ENCODE assay signal across 15 mouse cellular contexts in genomic region chr2:44461289-44462250, GRCm38 (mm10).
DNase-seq lines count a peak whose midpoint lies in the region; ATAC-seq lines count a peak whose summit lies in the region.
"Had no signal": no experiment of that assay in that cellular context is flagged by ENCODE, and none has a peak within 500 bp of the region (broad histone marks: within the 10 kb centered on the region; RNA-seq: fewer than 3 reads in every experiment).

No protein-coding gene starts in this region.

- peak; percentile 71; the same call in 1 of the 2 replicates for ATAC-seq in hindbrain, embryonic 15.5 days (ENCODE audit: low FRiP score, low read depth)
- no peak for ATAC-seq in hindbrain, embryonic 11.5 days (ENCODE audit: low FRiP score)
- no peak; the same call in 1 of the 2 replicates for ATAC-seq in midbrain, embryonic 14.5 days (ENCODE audit: low FRiP score, low TSS enrichment)
- ATAC-seq in forebrain, embryonic 15.5 days (replicated peaks), result peak; percentile 89
- ATAC-seq: intestine, embryonic 16.5 days had no signal

- peaks cover 5% of the 10 kb centered on the region; the same call in 1 of the 2 replicates for H3K4me1 ChIP-seq in hindbrain, embryonic 15.5 days (replicated peaks)
- no peaks in the 10 kb centered on the region for H3K4me1 ChIP-seq in hindbrain, embryonic 11.5 days (replicated peaks; ENCODE audit: control insufficient read depth, insufficient read depth, low read length)
- H3K4me1 ChIP-seq in midbrain, embryonic 10.5 days, result peaks cover 10% of the 10 kb centered on the region
- H3K4me1 ChIP-seq in midbrain, embryonic 14.5 days (ENCODE audit: control insufficient read depth, insufficient read depth, low read length), result no peaks in the 10 kb centered on the region
- H3K4me1 ChIP-seq in forebrain, embryonic 15.5 days, result peaks cover 17% of the 10 kb centered on the region

- no peak overlapping the region for H3K9ac ChIP-seq in hindbrain, embryonic 15.5 days
- H3K9ac ChIP-seq in hindbrain, embryonic 11.5 days (ENCODE audit: low read depth, low read length), result no peak overlapping the region
- no peak overlapping the region for H3K9ac ChIP-seq in midbrain, embryonic 14.5 days (replicated peaks; ENCODE audit: low read length)
- H3K9ac ChIP-seq in forebrain, embryonic 15.5 days (replicated peaks), result peak overlapping the region; percentile 19
- H3K9ac ChIP-seq: embryonic facial prominence, embryonic 13.5 days; limb, embryonic 12.5 days had no signal

- H3K4me3 ChIP-seq in hindbrain, embryonic 15.5 days, result no peak overlapping the region
- H3K4me3 ChIP-seq in hindbrain, embryonic 11.5 days (ENCODE audit: low read depth, low read length), result no peak overlapping the region
- H3K4me3 ChIP-seq in midbrain, embryonic 10.5 days, result no peak overlapping the region
- H3K4me3 ChIP-seq in midbrain, embryonic 14.5 days (replicated peaks; ENCODE audit: low read depth, low read length), result no peak overlapping the region
- H3K4me3 ChIP-seq in forebrain, embryonic 15.5 days, result no peak overlapping the region
- H3K4me3 ChIP-seq: embryonic facial prominence, embryonic 13.5 days; heart, embryonic 10.5 days; limb, embryonic 12.5 days had no signal

- no peak overlapping the region for H3K4me2 ChIP-seq in hindbrain, embryonic 15.5 days
- H3K4me2 ChIP-seq in hindbrain, embryonic 11.5 days (replicated peaks; ENCODE audit: low read depth, low read length), result no peak overlapping the region
- no peak overlapping the region for H3K4me2 ChIP-seq in midbrain, embryonic 14.5 days (ENCODE audit: low read length)
- peak overlapping the region; percentile 8; the same call in 1 of the 2 replicates for H3K4me2 ChIP-seq in forebrain, embryonic 15.5 days (replicated peaks)
- H3K4me2 ChIP-seq: embryonic facial prominence, embryonic 13.5 days; limb, embryonic 12.5 days had no signal

- DNase-seq in hindbrain, embryonic 11.5 days (ENCODE audit: low spot score), result no peak
- no peak for DNase-seq in midbrain, embryonic 10.5 days (ENCODE audit: low spot score)
- no peak for DNase-seq in midbrain, embryonic 14.5 days
- peak; percentile 15 for DNase-seq in retina, embryonic 14.5 days (ENCODE audit: low spot score)
- no peak for DNase-seq in cerebellum, postnatal 14 days
- DNase-seq: cerebellum, postnatal 10 days; kidney, postnatal 36 days; lung, postnatal 4 days; spleen, adult 18-20 months had no signal

- no peaks in the 10 kb centered on the region for H3K36me3 ChIP-seq in hindbrain, embryonic 15.5 days
- no peaks in the 10 kb centered on the region for H3K36me3 ChIP-seq in hindbrain, embryonic 11.5 days (ENCODE audit: control insufficient read depth, insufficient read depth, low read length)
- H3K36me3 ChIP-seq in midbrain, embryonic 10.5 days, result no peaks in the 10 kb centered on the region
- H3K36me3 ChIP-seq in midbrain, embryonic 14.5 days (ENCODE audit: control insufficient read depth, insufficient read depth, low read length), result no peaks in the 10 kb centered on the region
- no peaks in the 10 kb centered on the region for H3K36me3 ChIP-seq in forebrain, embryonic 15.5 days
- H3K36me3 ChIP-seq: embryonic facial prominence, embryonic 13.5 days; heart, embryonic 10.5 days; limb, embryonic 12.5 days had no signal

- WGBS in hindbrain, embryonic 15.5 days, result 62% methylated on average over 16 of the region's 16 CpGs
- 75% methylated on average over 16 of the region's 16 CpGs for WGBS in hindbrain, embryonic 11.5 days
- WGBS in midbrain, embryonic 10.5 days, result 74% methylated on average over 16 of the region's 16 CpGs
- 70% methylated on average over 16 of the region's 16 CpGs for WGBS in midbrain, embryonic 14.5 days
- 31% methylated on average over 16 of the region's 16 CpGs for WGBS in forebrain, embryonic 15.5 days

- H3K27ac ChIP-seq in hindbrain, embryonic 15.5 days (replicated peaks), result no peak overlapping the region
- no peak overlapping the region for H3K27ac ChIP-seq in hindbrain, embryonic 11.5 days (ENCODE audit: low read depth, low read length)
- peak overlapping the region; percentile 38; the same call in 1 of the 2 replicates for H3K27ac ChIP-seq in midbrain, embryonic 10.5 days (replicated peaks)
- H3K27ac ChIP-seq in midbrain, embryonic 14.5 days (replicated peaks; ENCODE audit: low read depth, low read length), result no peak overlapping the region
- H3K27ac ChIP-seq in forebrain, embryonic 15.5 days (replicated peaks), result peak overlapping the region; percentile 63
- H3K27ac ChIP-seq: embryonic facial prominence, embryonic 13.5 days; heart, embryonic 10.5 days; limb, embryonic 12.5 days had no signal

- no peaks in the 10 kb centered on the region for H3K9me3 ChIP-seq in hindbrain, embryonic 15.5 days
- no peaks in the 10 kb centered on the region for H3K9me3 ChIP-seq in hindbrain, embryonic 11.5 days (ENCODE audit: control insufficient read depth, low read length)
- no peaks in the 10 kb centered on the region for H3K9me3 ChIP-seq in midbrain, embryonic 10.5 days (replicated peaks)
- no peaks in the 10 kb centered on the region for H3K9me3 ChIP-seq in midbrain, embryonic 14.5 days (ENCODE audit: control insufficient read depth, low read length)
- no peaks in the 10 kb centered on the region for H3K9me3 ChIP-seq in forebrain, embryonic 15.5 days
- H3K9me3 ChIP-seq: embryonic facial prominence, embryonic 13.5 days; heart, embryonic 10.5 days; limb, embryonic 12.5 days had no signal

- H3K27me3 ChIP-seq in hindbrain, embryonic 15.5 days, result no peaks in the 10 kb centered on the region
- no peaks in the 10 kb centered on the region for H3K27me3 ChIP-seq in hindbrain, embryonic 11.5 days (ENCODE audit: control insufficient read depth, insufficient read depth, low read length)
- no peaks in the 10 kb centered on the region for H3K27me3 ChIP-seq in midbrain, embryonic 10.5 days (ENCODE audit: low read depth, poor library complexity, severe bottlenecking)
- H3K27me3 ChIP-seq in midbrain, embryonic 14.5 days (ENCODE audit: control insufficient read depth, insufficient read depth, low read length), result no peaks in the 10 kb centered on the region
- no peaks in the 10 kb centered on the region for H3K27me3 ChIP-seq in forebrain, embryonic 15.5 days
- H3K27me3 ChIP-seq: embryonic facial prominence, embryonic 13.5 days; limb, embryonic 12.5 days had no signal

Comparison
In these comparisons a context has a peak if more than half of its experiments do, and no peak if none do; other contexts are left out.
1. ATAC-seq: peak in hindbrain, embryonic 15.5 days (single experiment) and forebrain, embryonic 15.5 days (single experiment); none in hindbrain, embryonic 11.5 days (single experiment) and midbrain, embryonic 14.5 days (single experiment).
2. H3K27ac ChIP-seq: peak in midbrain, embryonic 10.5 days (single experiment) and forebrain, embryonic 15.5 days (single experiment); none in hindbrain, embryonic 15.5 days (single experiment), hindbrain, embryonic 11.5 days (single experiment) and midbrain, embryonic 14.5 days (single experiment).